ENCODE assay signal across 10 mouse cellular contexts in genomic region chr7:142084820-142085219, GRCm38 (mm10). TPM values are rescaled to one million over a fixed set of nuclear protein-coding genes. Genes with fewer than 3 reads are reported as not detected.
A peak's percentile ranks its signal among the peaks of the same experiment; 100 is the strongest.
DNase-seq lines count a peak whose midpoint lies in the region; ATAC-seq lines count a peak whose summit lies in the region.
"Had no signal": no experiment of that assay in that cellular context is flagged by ENCODE, and none has a peak within 500 bp of the region (broad histone marks: within the 10 kb centered on the region; RNA-seq: fewer than 3 reads in every experiment).

No protein-coding gene starts in this region.

- peak; percentile 81 for DNase-seq in kidney, adult 18-20 months
- DNase-seq in NIH3T3 (ENCODE audit: low read depth) = peak; percentile 92
- DNase-seq in cerebellum, postnatal 10 days = peak; percentile 99
- peak; percentile 53 to 79 for DNase-seq in urinary bladder, postnatal 4 days (ENCODE audit: low spot score in 2 of 2)
- no peak for DNase-seq in yolk sac, embryonic 10.5 days (ENCODE audit: low spot score)

- no peaks in the 10 kb centered on the region for H3K36me3 ChIP-seq in kidney, embryonic 16.5 days (ENCODE audit: insufficient read depth, low read length)
- H3K36me3 ChIP-seq in heart, embryonic 14.5 days (ENCODE audit: control insufficient read depth, insufficient read depth, low read length) = peaks cover 73% of the 10 kb centered on the region
- H3K36me3 ChIP-seq in liver, embryonic 16.5 days (ENCODE audit: control insufficient read depth, insufficient read depth) = peaks cover 9% of the 10 kb centered on the region; the same call in 1 of the 2 replicates
- H3K36me3 ChIP-seq: G1E had no signal

- WGBS in kidney, embryonic 16.5 days = 52% methylated on average over 3 of the region's 3 CpGs
- WGBS in heart, embryonic 14.5 days = 31% methylated on average over 3 of the region's 3 CpGs
- 61% methylated on average over 3 of the region's 3 CpGs for WGBS in liver, embryonic 16.5 days (ENCODE audit: insufficient replicate concordance)

- no peak for ATAC-seq in kidney, embryonic 16.5 days (ENCODE audit: low FRiP score, low TSS enrichment)
- ATAC-seq in heart, embryonic 14.5 days (ENCODE audit: insufficient number of reproducible peaks, insufficient read depth, low FRiP score, low read depth) = peak; percentile 57
- no peak for ATAC-seq in liver, embryonic 16.5 days (ENCODE audit: low read depth)

- H3K4me2 ChIP-seq in kidney, embryonic 16.5 days (replicated peaks; ENCODE audit: low read depth, low read length) = no peak overlapping the region
- H3K4me2 ChIP-seq in heart, embryonic 14.5 days (ENCODE audit: low read length) = peak overlapping the region; percentile 2
- H3K4me2 ChIP-seq in liver, embryonic 16.5 days (ENCODE audit: low read depth, low read length) = no peak overlapping the region

- no peak overlapping the region for H3K9ac ChIP-seq in kidney, embryonic 16.5 days (replicated peaks; ENCODE audit: low read length)
- peak overlapping the region; percentile 22 for H3K9ac ChIP-seq in heart, embryonic 14.5 days (ENCODE audit: low read length)
- H3K9ac ChIP-seq in liver, embryonic 16.5 days (ENCODE audit: low read depth, low read length) = peak overlapping the region; percentile 3; the same call in 1 of the 2 replicates

- peaks cover 22% of the 10 kb centered on the region for H3K4me1 ChIP-seq in kidney, embryonic 16.5 days (ENCODE audit: insufficient read depth, low read length)
- peaks cover 38 to 56% of the 10 kb centered on the region in 2 experiments for H3K4me1 ChIP-seq in heart, embryonic 14.5 days (ENCODE audit: control insufficient read depth in 2 of 2, insufficient read depth in 2 of 2, low read length in 2 of 2)
- peaks cover 57% of the 10 kb centered on the region for H3K4me1 ChIP-seq in liver, embryonic 16.5 days (ENCODE audit: control insufficient read depth, low read depth, low read length)

- H3K27ac ChIP-seq in kidney, embryonic 16.5 days (ENCODE audit: low read length) = no peak overlapping the region
- peak overlapping the region; percentile 71 to 82 for H3K27ac ChIP-seq in heart, embryonic 14.5 days (replicated peaks in 1 of 2; ENCODE audit: control insufficient read depth in 1 of 2, insufficient read depth in 1 of 2, low read depth in 2 of 2, low read length in 2 of 2)
- H3K27ac ChIP-seq in liver, embryonic 16.5 days (ENCODE audit: low read length) = 0 out of 2 replicates have a peak overlapping the region, but pooled peaks have one; percentile 96

- H3K4me3 ChIP-seq in kidney, embryonic 16.5 days (ENCODE audit: low read length) = no peak overlapping the region
- no peak overlapping the region for H3K4me3 ChIP-seq in heart, embryonic 14.5 days (ENCODE audit: control insufficient read depth in 1 of 2, insufficient read depth in 1 of 2, low read depth in 1 of 2, low read length in 2 of 2)
- no peak overlapping the region for H3K4me3 ChIP-seq in liver, embryonic 16.5 days (ENCODE audit: low read depth, low read length)

- H3K27me3 ChIP-seq in kidney, embryonic 16.5 days (ENCODE audit: insufficient read depth, low read length) = peaks cover 39% of the 10 kb centered on the region
- H3K27me3 ChIP-seq in heart, embryonic 14.5 days (ENCODE audit: control insufficient read depth, insufficient read depth, low read length) = peaks cover 9% of the 10 kb centered on the region; the same call in 1 of the 2 replicates
- peaks cover 54% of the 10 kb centered on the region for H3K27me3 ChIP-seq in liver, embryonic 16.5 days (ENCODE audit: control insufficient read depth, insufficient read depth, low read depth, low read length)

- no peaks in the 10 kb centered on the region for H3K9me3 ChIP-seq in kidney, embryonic 16.5 days (ENCODE audit: low read length)
- no peaks in the 10 kb centered on the region for H3K9me3 ChIP-seq in heart, embryonic 14.5 days (ENCODE audit: control insufficient read depth, low read length)
- no peaks in the 10 kb centered on the region for H3K9me3 ChIP-seq in liver, embryonic 16.5 days (replicated peaks; ENCODE audit: control insufficient read depth, low read length)
- H3K9me3 ChIP-seq: G1E had no signal

RNA-seq across cellular contexts. Expression of gene Dusp8, which starts 10.8 kb away (rescaled TPM):
- polyA plus RNA-seq in kidney, embryonic 16.5 days (2015; fragmentation: Nextera tagmentation; extraction: Ambion mirVana) = 2.4 and 2.5 TPM in 2 replicates
- 13.3 and 16.7 TPM in 2 replicates for polyA plus RNA-seq in heart, embryonic 14.5 days (2014; fragmentation: Nextera tagmentation; extraction: Ambion mirVana)
- 2.8 TPM in 2 replicates for polyA plus RNA-seq in liver, embryonic 16.5 days (2015; fragmentation: Nextera tagmentation; extraction: Ambion mirVana)
- polyA plus RNA-seq: G1E had no signal

RNA-seq across cellular contexts. Expression of gene Mob2, which starts 24.0 kb away (rescaled TPM):
- polyA plus RNA-seq in kidney, embryonic 16.5 days (2015; fragmentation: Nextera tagmentation; extraction: Ambion mirVana) = 69.1 and 77.2 TPM in 2 replicates
- 46.8 and 48.9 TPM in 2 replicates for polyA plus RNA-seq in heart, embryonic 14.5 days (2014; fragmentation: Nextera tagmentation; extraction: Ambion mirVana)
- 58.9 and 60.7 TPM in 2 replicates for polyA plus RNA-seq in liver, embryonic 16.5 days (2015; fragmentation: Nextera tagmentation; extraction: Ambion mirVana)

RNA-seq across cellular contexts. Expression of gene Gm45618, which starts 35.7 kb away (rescaled TPM):
- not detected in 2 replicates for polyA plus RNA-seq in kidney, embryonic 16.5 days (2015; fragmentation: Nextera tagmentation; extraction: Ambion mirVana)
- polyA plus RNA-seq in heart, embryonic 14.5 days (2014; fragmentation: Nextera tagmentation; extraction: Ambion mirVana) = not detected in 2 replicates
- polyA plus RNA-seq in liver, embryonic 16.5 days (2015; fragmentation: Nextera tagmentation; extraction: Ambion mirVana) = not detected in 2 replicates
- polyA plus RNA-seq: G1E; gonadal fat pad, adult 2 months had no signal

RNA-seq across cellular contexts. Expression of gene Gm39115, which starts 51.0 kb away (rescaled TPM):
- not detected in 2 replicates for polyA plus RNA-seq in kidney, embryonic 16.5 days (2015; fragmentation: Nextera tagmentation; extraction: Ambion mirVana)
- not detected in 2 replicates for polyA plus RNA-seq in heart, embryonic 14.5 days (2014; fragmentation: Nextera tagmentation; extraction: Ambion mirVana)
- not detected in 2 replicates for polyA plus RNA-seq in liver, embryonic 16.5 days (2015; fragmentation: Nextera tagmentation; extraction: Ambion mirVana)
- polyA plus RNA-seq: G1E; gonadal fat pad, adult 2 months had no signal

RNA-seq across cellular contexts. Expression of gene Gm45337, which starts 59.6 kb away (rescaled TPM):
- polyA plus RNA-seq in kidney, embryonic 16.5 days (2015; fragmentation: Nextera tagmentation; extraction: Ambion mirVana) = not detected in 2 replicates
- polyA plus RNA-seq in heart, embryonic 14.5 days (2014; fragmentation: Nextera tagmentation; extraction: Ambion mirVana) = not detected in 2 replicates
- polyA plus RNA-seq in liver, embryonic 16.5 days (2015; fragmentation: Nextera tagmentation; extraction: Ambion mirVana) = not detected in 2 replicates
- polyA plus RNA-seq: G1E; gonadal fat pad, adult 2 months had no signal
